Mouse (Mus musculus) embryonic facial prominence, embryonic 15.5 days (tissue): Measurements from ENCODE around the gene Elfn1. TPM values are rescaled to one million over a fixed set of nuclear protein-coding genes. Genes with fewer than 3 reads are reported as not detected.
"Not testable (repeated sequence)": the region's sequence is repeated elsewhere in the genome, so short reads cannot be mapped to it uniquely, and the experiment has no call there.

Source experiments
- ATAC-seq: fragments of 200-750 bp; cut with Nextera tagmentation; 2 replicates; pipeline ENCODE4 v1.8.0; 2017; ENCODE audit warnings: low read depth, moderate TSS enrichment; ENCODE audit not compliant: insufficient number of reproducible peaks, low FRiP score, low TSS enrichment
- H3K27ac ChIP-seq: fragments of 300-500 bp; sonication (generic); replicated peaks from 2 replicates; pipeline ENCODE4 v1.5.1; 2015; ENCODE audit warnings: mild to moderate bottlenecking, inconsistent platforms
- H3K27me3 ChIP-seq: fragments of 300-500 bp; sonication (generic); 2 replicates; pipeline ENCODE4 v1.6.1; 2015; ENCODE audit warnings: inconsistent platforms
- H3K36me3 ChIP-seq: fragments of 300-500 bp; sonication (generic); 2 replicates; pipeline ENCODE4 v1.6.1; 2015; ENCODE audit warnings: mild to moderate bottlenecking, inconsistent platforms
- H3K4me1 ChIP-seq: fragments of 300-500 bp; sonication (generic); 2 replicates; pipeline ENCODE4 v1.6.1; 2015; ENCODE audit warnings: inconsistent platforms
- H3K4me2 ChIP-seq: fragments of 300-500 bp; sonication (generic); replicated peaks from 2 replicates; pipeline ENCODE4 v1.6.1; 2015; ENCODE audit warnings: mild to moderate bottlenecking, inconsistent platforms
- H3K4me3 ChIP-seq: fragments of 300-500 bp; sonication (generic); replicated peaks from 2 replicates; pipeline ENCODE4 v1.5.1; 2015; ENCODE audit warnings: mild to moderate bottlenecking, inconsistent platforms
- H3K9ac ChIP-seq: fragments of 300-500 bp; sonication (generic); 2 replicates; pipeline ENCODE4 v1.6.1; 2015; ENCODE audit warnings: inconsistent platforms
- H3K9me3 ChIP-seq: fragments of 300-500 bp; sonication (generic); replicated peaks from 2 replicates; pipeline ENCODE4 v1.6.1; 2016; ENCODE audit warnings: inconsistent platforms
- WGBS: fragments of 180-500 bp; shearing (Covaris S2); methylation state at CpG from one replicate; pipeline ENCODE4 v1.1.7; 2015; 5-methylcytosine and 5-hydroxymethylcytosine counted together
- polyA plus RNA-seq: library from polyadenylated mRNA; unstranded; fragments of >200 nt; fragmentation: Nextera tagmentation; extraction: Ambion mirVana; gene quantifications from 2 replicates; pipeline ENCODE4 v1.2.1, GENCODE M21; 2015

The Elfn1 gene
- polyA plus RNA-seq, 1 experiment from 2014 or later: 2.0 TPM

GRCm38 (mm10) chr5:139976584-139976983 is 68.8 kb downstream of the Elfn1 start:
- ATAC-seq: no peak
- Histone ChIP-seq H3K27ac (no peak overlapping the region), H3K4me2 (no peak overlapping the region), H3K36me3 (no peaks in the 10 kb centered on the region), H3K4me1 (0 out of 2 replicates have a peak, but pooled peaks cover 3% of the 10 kb centered on the region), H3K4me3 (no peak overlapping the region), H3K27me3 (peaks cover 15% of the 10 kb centered on the region), H3K9me3 (no peaks in the 10 kb centered on the region), H3K9ac (no peak overlapping the region)
- WGBS: 76% methylated on average over 4 of the region's 4 CpGs

- 0 out of 2 replicates have a peak, but pooled peaks cover 3% of the 10 kb centered on the region for H3K4me1 ChIP-seq
- H3K4me3 ChIP-seq: no peak overlapping the region
- H3K27ac ChIP-seq: no peak overlapping the region
- H3K4me2 ChIP-seq: no peak overlapping the region
- ATAC-seq: no peak
- H3K27me3 ChIP-seq: peaks cover 11% of the 10 kb centered on the region
- H3K9ac ChIP-seq: no peak overlapping the region
- no peaks in the 10 kb centered on the region for H3K36me3 ChIP-seq
- WGBS: 46% methylated on average over 8 of the region's 8 CpGs
- H3K9me3 ChIP-seq: no peaks in the 10 kb centered on the region
These were observed 69.7 kb downstream of the Elfn1 start for GRCm38 (mm10) chr5:139977476-139977875.

DNA sequence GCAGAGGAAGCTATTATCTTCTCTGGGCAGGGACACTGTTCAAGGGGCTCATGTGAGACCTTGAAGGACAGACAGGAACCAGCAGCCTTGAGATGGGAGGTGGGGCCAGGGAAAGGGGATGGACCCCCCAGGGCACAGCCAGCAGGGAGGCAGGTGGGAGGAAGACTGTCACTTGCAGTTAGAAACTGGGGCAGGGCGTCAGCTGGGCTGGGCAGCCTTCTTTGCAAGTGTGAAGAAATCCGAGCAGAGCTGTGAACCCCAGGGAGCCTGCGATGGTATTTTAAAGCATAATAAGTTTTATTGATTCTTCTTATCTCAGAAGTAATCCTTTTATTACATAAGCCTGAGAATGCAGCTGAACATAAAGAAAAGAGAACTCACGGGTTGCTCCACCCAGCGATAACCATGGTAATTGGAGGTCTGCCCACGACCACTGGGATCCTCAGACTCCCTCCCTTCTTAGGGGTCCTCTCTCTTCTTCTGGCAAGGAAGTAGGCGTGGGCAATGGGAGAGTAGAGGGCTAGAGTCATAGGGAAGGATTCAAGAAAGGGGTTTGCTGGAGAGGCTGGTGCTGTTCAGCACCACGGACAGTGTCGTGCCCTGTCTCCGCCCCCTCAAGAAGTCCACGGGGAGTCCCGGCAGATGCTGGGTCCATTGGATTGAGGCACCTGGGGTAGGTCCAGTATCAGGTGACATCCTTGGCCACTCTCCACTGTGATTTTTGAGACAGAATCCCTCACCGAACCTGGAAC is 71.0 kb downstream of the Elfn1 start:
- ATAC-seq: no peak
- no peak overlapping the region for H3K27ac ChIP-seq
- WGBS: 7% methylated on average over 13 of the region's 13 CpGs
- no peaks in the 10 kb centered on the region for H3K9me3 ChIP-seq
- no peak overlapping the region for H3K4me2 ChIP-seq
- H3K36me3 ChIP-seq: no peaks in the 10 kb centered on the region
- H3K9ac ChIP-seq: no peak overlapping the region
- H3K27me3 ChIP-seq: no peaks in the 10 kb centered on the region; the same call in 1 of the 2 replicates
- 0 out of 2 replicates have a peak, but pooled peaks cover 3% of the 10 kb centered on the region for H3K4me1 ChIP-seq
- no peak overlapping the region for H3K4me3 ChIP-seq

GRCm38 (mm10) chr5:139979371-139979770 is 71.6 kb downstream of the Elfn1 start:
- WGBS: 78% methylated on average over 9 of the region's 9 CpGs
- Histone ChIP-seq H3K27me3 (no peaks in the 10 kb centered on the region; the same call in 1 of the 2 replicates), H3K9ac (no peak overlapping the region)

GRCm38 (mm10) chr5:139981976-139982375 is 74.2 kb downstream of the Elfn1 start:
- no peak for ATAC-seq
- no peak overlapping the region for H3K4me2 ChIP-seq
- H3K27me3 ChIP-seq: no peaks in the 10 kb centered on the region; the same call in 1 of the 2 replicates
- H3K9me3 ChIP-seq: no peaks in the 10 kb centered on the region
- H3K4me3 ChIP-seq: no peak overlapping the region
- H3K4me1 ChIP-seq: 0 out of 2 replicates have a peak, but pooled peaks cover 3% of the 10 kb centered on the region
- H3K9ac ChIP-seq: no peak overlapping the region
- no peaks in the 10 kb centered on the region for H3K36me3 ChIP-seq
- WGBS: 86% methylated on average over 1 of the region's 1 CpGs
- no peak overlapping the region for H3K27ac ChIP-seq

More at GRCm38 (mm10) chr5:139979371-139979770, 71.6 kb downstream of the Elfn1 start:
- Histone ChIP-seq H3K27ac (no peak overlapping the region), H3K4me2 (no peak overlapping the region), H3K4me1 (0 out of 2 replicates have a peak, but pooled peaks cover 3% of the 10 kb centered on the region), H3K4me3 (no peak overlapping the region), H3K9me3 (no peaks in the 10 kb centered on the region), H3K36me3 (no peaks in the 10 kb centered on the region)
- no peak for ATAC-seq

DNA sequence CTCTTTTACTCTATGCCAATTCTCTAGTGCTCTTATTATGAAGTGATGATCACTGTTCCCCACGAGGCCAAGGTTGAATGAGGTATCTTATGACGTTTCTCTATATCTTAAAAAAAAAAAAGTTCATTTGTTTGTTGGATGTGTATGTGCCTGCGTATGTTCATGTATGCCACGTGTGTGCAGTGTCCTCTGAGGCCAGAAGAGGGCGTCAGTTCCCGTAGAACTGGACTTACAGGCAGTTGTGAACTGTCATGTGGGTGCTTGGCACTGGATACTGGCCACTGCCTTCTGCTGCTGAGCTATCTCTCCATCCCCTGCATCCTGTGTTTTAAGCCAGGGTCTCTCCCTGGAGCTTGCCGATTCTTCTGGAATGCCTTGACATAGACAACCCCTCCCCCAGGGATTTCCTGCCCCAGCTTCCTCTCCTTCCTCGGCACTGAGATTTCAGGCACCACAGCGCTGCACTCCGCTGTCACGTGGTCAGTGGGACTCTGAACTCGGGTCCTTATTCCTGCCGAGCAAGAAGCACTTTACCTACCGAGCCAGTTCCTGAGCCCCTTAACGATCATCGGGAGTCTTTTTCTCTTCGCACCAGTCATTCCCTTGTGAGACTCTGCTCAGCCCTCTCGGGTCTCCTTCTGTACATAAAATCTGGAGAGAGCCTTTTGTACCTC is 77.5 kb downstream of the Elfn1 start:
- 39% methylated on average over 18 of the region's 18 CpGs for WGBS
- no peak overlapping the region for H3K4me2 ChIP-seq
- no peak overlapping the region for H3K27ac ChIP-seq
- ATAC-seq: no peak
- no peaks in the 10 kb centered on the region for H3K4me1 ChIP-seq
- no peaks in the 10 kb centered on the region; the same call in 1 of the 2 replicates for H3K27me3 ChIP-seq
- no peak overlapping the region for H3K4me3 ChIP-seq
- H3K36me3 ChIP-seq: no peaks in the 10 kb centered on the region
- no peak overlapping the region for H3K9ac ChIP-seq
- peaks cover 7% of the 10 kb centered on the region; the same call in 1 of the 2 replicates for H3K9me3 ChIP-seq

DNA sequence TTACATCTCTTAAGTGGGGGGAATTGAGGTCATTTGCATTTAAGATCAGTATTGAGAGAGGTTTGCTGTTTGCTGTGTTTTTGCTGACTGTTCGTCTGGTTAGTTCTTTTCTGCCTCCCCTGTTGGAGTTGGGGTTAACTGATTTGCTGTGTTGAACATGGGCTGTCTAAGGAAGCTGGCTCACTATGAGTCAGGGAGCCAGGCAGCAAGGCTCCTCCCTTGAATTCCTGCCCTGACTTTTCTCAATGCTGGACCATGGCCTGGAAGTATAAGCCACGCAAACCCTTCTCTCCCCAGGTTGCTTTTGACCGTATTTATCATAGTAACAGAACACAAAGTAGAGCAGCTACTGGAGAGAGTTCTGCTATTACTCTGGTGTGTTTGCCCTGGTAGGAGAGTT is 83.8 kb downstream of the Elfn1 start:
- H3K4me3 ChIP-seq: no peak overlapping the region
- H3K36me3 ChIP-seq: no peaks in the 10 kb centered on the region
- H3K9me3 ChIP-seq: peaks cover 7% of the 10 kb centered on the region; the same call in 1 of the 2 replicates
- H3K27ac ChIP-seq: no peak overlapping the region
- no peak overlapping the region for H3K9ac ChIP-seq
- H3K4me1 ChIP-seq: no peaks in the 10 kb centered on the region
- ATAC-seq: no peak
- H3K4me2 ChIP-seq: no peak overlapping the region
- 91% methylated on average over 3 of the region's 3 CpGs for WGBS
- no peaks in the 10 kb centered on the region for H3K27me3 ChIP-seq

DNA sequence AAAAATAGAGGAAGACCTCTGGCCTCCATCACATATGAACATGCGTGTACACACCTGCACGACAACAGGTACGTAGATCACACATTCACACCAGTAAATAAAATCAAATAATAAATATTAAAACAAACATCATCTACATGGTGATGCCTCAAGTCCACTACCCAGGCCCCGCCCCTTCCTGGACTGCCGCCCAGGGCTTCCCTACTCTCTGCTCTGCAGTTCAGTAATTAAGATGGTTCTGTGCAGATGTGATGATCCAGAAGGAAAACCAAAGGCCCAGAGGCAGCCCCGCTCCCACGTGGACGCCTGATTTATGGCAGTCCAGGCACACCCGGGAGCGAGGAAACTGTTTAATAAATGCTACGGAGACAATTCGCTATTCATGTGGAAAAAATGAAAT is 90.6 kb downstream of the Elfn1 start:
- not testable (repeated sequence) for H3K4me2 ChIP-seq, ATAC-seq, H3K4me3 ChIP-seq, H3K27ac ChIP-seq, H3K9ac ChIP-seq, H3K36me3 ChIP-seq, H3K4me1 ChIP-seq, H3K9me3 ChIP-seq, H3K27me3 ChIP-seq
- WGBS: 53% methylated on average over 12 of the region's 12 CpGs

GRCm38 (mm10) chr5:139998916-139999315 is 91.2 kb downstream of the Elfn1 start:
- Histone ChIP-seq H3K4me1 (no peaks in the 10 kb centered on the region), H3K27ac (no peak overlapping the region), H3K9ac (no peak overlapping the region), H3K36me3 (no peaks in the 10 kb centered on the region), H3K4me3 (no peak overlapping the region), H3K9me3 (no peaks in the 10 kb centered on the region), H3K27me3 (no peaks in the 10 kb centered on the region), H3K4me2 (no peak overlapping the region)
- 28% methylated on average over 6 of the region's 6 CpGs for WGBS
- ATAC-seq: no peak

- Histone ChIP-seq H3K4me2 (no peak overlapping the region), H3K36me3 (no peaks in the 10 kb centered on the region), H3K9ac (no peak overlapping the region), H3K27me3 (no peaks in the 10 kb centered on the region), H3K27ac (no peak overlapping the region), H3K4me1 (0 out of 2 replicates have a peak, but pooled peaks cover 7% of the 10 kb centered on the region), H3K4me3 (no peak overlapping the region), H3K9me3 (no peaks in the 10 kb centered on the region)
- ATAC-seq: no peak
- WGBS: 49% methylated on average over 3 of the region's 3 CpGs
These were observed 94.8 kb downstream of the Elfn1 start for GRCm38 (mm10) chr5:140002541-140002940.

GRCm38 (mm10) chr5:140006861-140007260 is 99.1 kb downstream of the Elfn1 start:
- 41% methylated on average over 8 of the region's 8 CpGs for WGBS
- Histone ChIP-seq H3K27me3 (no peaks in the 10 kb centered on the region), H3K27ac (0 out of 2 replicates have a peak overlapping the region, but pooled peaks have one; percentile 30), H3K4me2 (no peak overlapping the region), H3K4me1 (peaks cover 10% of the 10 kb centered on the region; the same call in 1 of the 2 replicates), H3K36me3 (peaks cover 4% of the 10 kb centered on the region; the same call in 1 of the 2 replicates), H3K9ac (no peak overlapping the region), H3K4me3 (no peak overlapping the region), H3K9me3 (no peaks in the 10 kb centered on the region)
- ATAC-seq: no peak
